Mouse (Mus musculus): Measurements from ENCODE around the gene Rnf26. TPM values are rescaled to one million over a fixed set of nuclear protein-coding genes. Genes with fewer than 3 reads are reported as not detected.
A peak's percentile ranks its signal among the peaks of the same experiment; 100 is the strongest.

Rnf26 gene
- 10 to 100 TPM; 13.0 to 15.1 TPM for total RNA-seq (2021)
- long read RNA-seq, experiment 1, transcript Rnf26-201 (1 exons, 2,724 nt) = major isoform, 43 of 43 reads
- long read RNA-seq, experiment 1, partial matches to known transcripts = 0 of 43 reads
- long read RNA-seq, experiment 1, other reads (novel, unspliced or antisense) = 0 of 43 reads
- long read RNA-seq, experiment 2, transcript Rnf26-201 (1 exons, 2,724 nt) = major isoform, 40 of 40 reads
- long read RNA-seq, experiment 2, partial matches to known transcripts = 0 of 40 reads
- long read RNA-seq, experiment 2, other reads (novel, unspliced or antisense) = 0 of 40 reads

DNA sequence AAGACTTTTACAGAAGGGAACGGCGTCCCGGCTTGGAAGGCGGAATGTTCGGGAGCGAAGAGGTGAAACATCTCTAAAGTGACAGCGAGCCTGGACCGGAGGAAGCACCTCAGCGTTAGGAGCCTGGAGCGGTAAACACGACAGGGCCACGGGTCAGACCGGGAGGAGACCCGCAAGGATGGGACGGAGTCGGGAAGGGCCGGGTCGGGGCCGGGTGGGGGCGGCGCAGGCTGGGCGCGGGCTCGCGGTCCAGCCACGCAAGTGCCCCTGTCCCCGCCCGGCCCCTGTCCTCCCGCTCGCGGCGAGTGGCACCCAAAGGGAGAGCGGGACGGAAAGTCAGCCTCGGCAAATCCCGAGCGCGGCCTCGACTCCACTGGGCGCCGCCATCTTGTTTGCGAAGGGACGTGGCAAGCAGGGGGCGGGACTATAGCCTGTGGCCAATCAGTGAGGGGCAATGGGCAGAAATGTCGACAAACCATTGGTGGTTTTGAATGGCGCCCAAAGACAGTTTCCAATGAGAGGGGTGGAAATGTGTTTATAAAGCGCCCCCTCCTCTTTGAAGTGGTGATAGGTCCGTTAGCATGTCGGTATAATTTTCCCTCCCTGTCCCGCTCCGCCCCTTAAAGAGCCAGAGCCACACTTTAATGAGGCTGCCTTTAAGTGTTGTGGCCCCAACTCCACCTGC, at the start of gene Rnf26, which contains the start of gene Gm49380:
TSS of gene Rnf26 (minus strand) at position 413 of the 685 bp plus-strand sequence.
TSS of gene Gm49380 (minus strand) at position 396 of the 685 bp plus-strand sequence.
- DNase-seq = peak; percentile 95

DNA sequence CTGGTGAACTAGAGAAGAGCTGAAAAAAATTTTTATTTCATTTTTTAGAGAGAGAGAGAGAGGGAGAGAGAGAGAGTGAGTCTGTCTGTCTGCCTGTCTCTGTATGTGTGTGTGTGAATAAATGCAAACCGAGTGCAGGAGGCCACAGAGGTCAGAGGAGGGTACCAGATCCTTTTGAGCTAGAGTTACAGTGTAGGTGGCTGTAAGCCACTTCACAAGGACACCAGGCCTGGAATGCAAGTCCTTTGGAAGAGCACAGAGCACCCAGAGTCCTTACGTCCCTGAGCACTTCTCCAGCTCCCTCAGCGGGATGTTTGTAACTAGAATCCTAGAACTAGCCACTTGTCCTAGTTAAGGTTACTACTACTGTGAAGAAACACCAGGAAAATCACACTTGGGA, 46.6 kb upstream of the Rnf26 start:
- no peak for DNase-seq

DNA sequence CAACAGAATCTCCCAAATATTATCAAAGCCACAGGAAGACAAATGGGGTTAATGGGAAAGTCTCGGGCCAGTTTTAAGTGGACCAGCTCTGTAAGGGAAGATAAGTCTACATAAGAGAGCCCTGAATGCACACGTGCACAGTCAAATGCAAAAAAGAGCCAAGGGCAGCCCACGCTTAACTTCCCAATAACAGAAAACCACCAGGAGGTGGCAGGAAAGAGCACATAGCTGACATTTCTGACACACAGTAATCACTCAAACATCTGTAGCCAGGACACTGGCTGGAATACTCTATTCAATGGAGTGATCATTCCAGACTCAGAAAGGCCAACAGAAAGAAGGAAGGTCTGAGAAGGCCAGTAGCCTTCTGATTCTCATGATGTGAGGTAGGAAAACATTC, 34.0 kb upstream of the Rnf26 start:
- no peak for DNase-seq

DNA sequence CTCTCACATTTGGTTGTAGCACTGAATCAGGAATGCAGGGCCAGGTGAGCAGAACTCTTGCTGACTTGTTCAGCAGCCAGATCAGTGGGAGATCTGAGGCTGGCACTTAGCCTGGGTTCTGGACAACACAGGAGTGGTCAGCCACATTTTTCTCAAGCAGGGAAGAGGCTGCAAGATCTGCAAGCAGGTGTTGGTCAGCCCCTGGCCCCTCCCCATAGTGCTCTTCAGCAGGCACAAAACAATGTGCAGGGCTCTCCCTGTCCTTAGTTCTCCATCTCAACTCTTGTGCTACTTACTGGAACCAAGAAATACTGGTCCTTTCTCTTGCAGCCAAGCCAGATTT, 31.4 kb upstream of the Rnf26 start:
- DNase-seq = no peak

DNA sequence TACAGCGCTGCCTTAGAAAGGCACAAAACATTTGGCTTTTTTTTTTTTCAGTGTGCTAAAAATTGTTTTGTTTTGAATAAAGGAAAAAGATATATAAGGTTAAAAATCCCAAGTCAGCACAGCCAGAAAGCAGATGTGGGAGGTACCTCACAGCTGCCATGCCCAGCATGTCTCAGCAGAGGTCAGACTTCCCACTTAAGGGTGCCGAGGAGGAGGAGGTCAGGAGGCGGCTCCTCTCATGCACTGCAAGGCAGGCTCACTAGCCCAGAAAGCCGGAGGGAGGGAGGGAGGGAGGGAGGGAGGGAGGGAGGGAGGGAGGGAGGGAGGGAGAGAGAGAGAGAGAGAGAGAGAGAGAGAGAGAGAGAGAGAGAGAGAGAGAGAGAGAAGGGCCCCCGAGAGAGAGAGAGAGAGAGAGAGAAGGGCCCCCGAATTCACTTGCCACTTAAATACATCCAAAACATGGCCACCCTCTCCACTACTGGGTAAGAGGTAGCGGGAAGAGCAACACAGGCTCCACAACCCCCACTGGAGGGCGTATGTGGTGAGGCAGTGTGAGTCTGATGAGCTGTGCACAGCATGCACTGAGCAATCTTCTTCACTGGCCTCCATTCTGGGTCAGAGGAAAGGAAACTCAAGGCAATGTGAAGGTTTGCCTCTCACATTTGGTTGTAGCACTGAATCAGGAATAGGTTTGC, 30.9 kb upstream of the Rnf26 start:
- no peak for DNase-seq

DNA sequence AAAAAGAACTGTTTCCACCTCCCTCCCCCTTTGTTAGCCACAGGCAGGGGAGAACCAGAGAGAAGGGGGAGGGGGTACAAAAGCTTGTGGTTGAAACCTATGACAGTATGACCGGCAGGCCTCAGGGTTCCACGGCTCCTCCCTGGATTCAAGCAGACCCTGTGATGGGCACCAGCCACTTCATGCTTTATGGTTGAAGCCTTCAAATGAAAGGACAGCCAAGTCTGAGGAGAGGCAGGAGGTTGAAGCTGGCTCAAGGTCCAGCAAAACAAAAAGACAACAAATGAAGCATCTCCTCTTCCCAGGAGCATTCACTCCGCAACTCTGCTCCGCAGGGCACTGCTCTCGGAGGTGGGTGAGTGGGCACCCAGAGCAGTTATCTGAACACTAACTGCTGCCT, 30.1 kb upstream of the Rnf26 start:
- no peak for DNase-seq

DNA sequence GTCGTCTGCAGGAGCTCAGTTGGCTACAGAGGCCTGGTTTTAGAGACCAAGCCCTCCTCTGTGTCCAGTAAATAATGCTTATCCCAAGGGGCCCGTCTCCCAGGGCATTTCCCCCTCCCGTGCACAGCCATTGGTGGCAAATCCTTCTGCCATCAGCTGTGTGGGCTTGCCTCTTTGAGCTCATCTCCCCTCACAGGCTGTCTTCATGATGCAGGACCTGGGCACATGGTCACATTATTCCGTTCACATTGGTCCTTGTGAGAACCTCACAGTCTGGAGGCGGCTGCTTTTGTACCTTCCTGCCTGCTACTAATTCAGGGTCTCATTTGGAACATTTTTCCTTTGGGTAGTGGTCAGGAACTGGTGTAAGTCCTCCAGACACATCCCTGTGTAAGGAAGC, 28.6 kb upstream of the Rnf26 start:
- no peak for DNase-seq

DNA sequence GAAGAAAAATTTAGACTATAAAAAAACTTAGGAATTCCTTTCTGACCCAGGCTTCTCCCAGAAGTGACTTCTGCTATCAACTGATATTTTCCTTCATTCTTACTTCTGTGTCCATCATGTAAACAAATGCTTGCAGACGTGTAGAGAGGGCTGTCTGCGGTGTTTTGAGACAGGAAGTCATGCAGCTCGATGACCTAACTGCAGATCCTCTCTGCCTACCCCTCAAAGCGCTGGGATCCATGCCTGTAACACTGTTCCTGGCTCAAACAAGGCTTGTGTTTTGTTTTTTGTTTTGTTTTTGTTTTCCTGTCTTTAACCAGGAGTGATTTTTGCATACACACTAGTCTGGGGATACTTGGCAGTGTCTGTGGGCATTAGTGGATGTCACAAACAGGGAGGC, 24.5 kb upstream of the Rnf26 start:
- no peak for DNase-seq

DNA sequence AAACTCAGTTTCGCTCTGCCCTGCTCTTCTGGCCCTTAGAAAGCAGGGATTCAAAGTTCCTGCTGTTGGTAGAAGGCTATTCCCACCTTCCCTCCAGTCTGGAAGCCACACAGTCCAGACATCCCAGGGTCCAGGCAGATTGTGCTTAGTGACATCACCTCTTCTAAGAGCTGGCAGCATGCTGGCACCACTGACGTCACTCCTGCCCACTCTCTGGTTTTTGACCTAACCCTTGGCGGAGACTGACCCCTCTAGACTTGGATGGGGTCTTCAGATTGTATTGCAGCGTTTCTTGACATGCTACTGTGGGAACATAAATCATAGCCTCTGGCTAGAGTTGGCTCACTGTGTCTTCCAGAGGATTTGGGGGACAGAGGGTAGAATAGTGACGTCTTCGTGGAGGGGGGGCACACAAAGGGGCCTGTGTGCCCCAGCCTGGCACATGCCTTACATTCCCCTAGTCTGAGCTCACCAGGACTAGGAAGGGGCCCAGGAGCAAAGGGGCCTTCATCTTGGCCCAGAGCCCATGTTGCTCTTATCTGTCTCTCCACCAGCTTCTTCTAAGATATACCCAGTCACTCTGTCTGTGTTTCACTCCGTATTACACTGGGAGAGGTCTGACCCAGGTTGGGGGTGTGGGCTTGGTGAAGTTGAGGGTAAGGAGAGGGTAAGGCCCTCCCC, 22.6 kb upstream of the Rnf26 start:
- DNase-seq = no peak

DNA sequence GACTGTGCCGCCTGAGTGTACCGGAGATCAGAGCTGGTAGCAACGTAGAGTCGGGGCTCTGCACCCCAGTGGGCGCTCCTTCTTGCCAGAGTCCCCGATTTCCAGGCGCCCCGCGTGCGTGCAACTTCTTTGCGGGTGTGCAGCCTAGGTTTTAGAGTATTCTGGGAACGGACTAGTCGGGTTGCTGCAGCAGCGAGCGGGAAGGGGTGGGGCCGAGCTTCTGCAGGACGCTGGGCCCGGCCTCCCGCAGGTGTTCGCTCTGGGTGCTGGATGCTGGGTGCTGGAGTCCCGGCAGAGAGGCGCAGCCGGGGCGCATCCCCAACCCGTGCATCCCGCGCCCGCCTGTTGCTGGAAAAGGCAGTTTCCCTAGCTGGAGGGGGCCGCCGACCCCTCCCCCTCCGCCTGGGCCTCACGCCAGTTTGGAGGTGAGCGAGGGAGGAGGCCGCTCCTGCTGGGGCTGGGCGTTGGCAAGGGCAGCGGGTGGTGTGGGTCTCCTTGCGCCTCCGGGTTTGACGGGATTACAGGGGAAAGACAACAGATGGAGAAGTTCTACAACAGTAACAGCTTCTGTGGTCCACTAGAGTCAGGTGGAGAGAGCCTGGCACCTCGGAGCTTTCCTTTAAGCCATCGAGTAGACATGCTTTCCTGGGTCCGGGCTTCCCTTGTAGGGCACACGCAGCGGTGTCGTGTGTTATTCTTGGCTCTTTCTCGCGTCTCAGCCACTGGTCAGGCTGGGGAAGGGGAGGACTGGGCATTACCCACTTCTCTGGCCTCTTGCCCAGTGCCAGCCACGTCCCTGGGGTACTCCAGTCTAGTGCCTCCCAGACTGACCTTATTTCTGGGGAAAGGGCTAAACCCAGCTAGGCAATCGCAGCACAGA, 21.8 kb upstream of the Rnf26 start:
- peak; percentile 66 for DNase-seq

DNA sequence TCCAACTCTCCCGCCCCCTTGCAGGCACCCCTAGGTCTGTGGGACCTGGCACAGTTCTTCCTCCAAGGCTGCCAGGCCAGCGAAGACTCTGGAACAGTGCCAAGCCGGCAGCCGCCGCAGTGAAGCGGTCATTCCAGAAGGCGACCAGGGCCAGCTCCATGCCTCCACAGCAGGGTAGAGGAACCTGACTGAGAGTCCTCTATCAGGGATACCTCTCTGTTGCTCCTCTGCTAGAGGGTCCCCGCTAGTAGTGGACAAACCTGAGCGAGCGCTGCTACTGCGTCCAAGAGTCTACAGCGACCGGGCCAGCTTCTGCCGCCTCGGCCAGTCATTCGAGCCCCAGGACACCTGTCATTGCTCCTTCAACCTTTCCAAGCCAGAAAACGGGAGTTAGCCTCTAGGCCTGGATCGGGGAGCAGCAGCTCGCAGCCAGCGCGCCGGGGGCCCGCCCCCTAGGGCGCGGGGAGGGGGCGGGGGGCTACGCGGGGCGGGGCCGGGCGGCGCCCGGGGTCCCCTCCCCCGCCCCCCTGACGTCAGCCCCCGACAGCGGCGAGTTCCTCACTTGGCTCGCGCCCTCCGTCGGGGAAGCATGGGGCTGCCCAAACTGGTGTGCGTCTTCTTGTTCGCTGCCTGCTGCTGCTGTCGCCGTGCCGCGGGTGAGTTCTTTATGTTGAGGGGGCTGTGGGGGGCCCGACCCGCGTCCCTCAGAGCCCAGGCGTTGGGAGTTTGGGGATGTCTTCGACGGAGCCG, 21.0 kb upstream of the Rnf26 start, which contains the start of gene Mcam:
TSS of gene Mcam (plus strand) at position 369 of the 750 bp plus-strand sequence.
- DNase-seq = peak; percentile 80

DNA sequence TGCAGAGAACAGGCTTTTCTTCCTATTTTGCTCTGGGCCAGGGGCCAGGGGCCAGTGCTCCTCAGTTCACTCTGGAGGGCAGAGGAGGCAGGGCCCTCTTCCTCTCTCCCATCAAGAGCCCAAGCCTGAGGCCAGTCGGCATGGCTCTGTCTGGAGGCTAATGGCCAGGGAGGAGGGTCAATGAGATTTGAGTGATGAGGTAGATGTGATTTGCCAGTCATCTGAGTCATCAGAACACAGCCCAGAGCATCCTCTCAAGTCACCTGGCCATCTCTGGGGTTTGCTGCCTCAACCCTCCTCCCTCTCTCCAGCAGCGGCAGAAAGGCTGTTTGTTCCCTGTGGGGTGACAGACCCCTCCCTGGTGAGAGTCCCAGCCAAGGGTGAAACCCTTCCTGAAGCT, 20.0 kb upstream of the Rnf26 start:
- DNase-seq = no peak

DNA sequence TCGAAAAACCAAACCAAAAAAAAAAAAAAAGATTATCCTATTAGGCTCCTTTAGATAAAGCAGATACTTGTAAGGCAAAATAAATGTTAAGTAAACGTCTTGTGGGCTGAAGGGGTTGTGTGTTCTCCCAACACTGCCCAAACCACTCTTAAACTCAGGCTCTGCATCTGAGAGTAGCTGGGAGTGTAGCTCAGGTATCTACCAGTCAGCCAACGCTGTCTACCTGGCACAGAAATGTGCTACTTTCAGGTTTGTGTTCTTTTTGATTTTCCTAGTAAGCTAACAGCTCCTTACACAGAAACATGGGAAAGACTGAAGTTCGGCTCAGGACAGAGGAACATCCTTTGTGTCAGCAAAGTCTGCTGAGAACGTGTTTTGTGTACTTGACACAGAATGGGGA, 18.9 kb upstream of the Rnf26 start:
- no peak for DNase-seq

DNA sequence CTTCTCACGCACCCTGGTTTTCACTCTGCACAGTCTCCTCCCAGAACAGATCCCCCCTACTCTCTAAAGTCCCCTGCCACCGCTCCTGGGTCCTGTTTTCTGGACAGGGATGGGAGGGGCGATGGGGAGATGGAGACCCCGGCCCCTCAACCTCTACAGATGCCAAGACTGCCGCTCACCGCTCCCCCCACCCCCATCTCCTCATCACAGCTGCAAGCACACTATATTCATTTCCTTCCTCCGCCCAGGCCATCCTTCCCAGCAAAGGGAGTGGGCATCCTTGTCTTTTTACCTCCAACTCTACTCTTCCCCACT, 17.9 kb upstream of the Rnf26 start:
- no peak for DNase-seq

DNA sequence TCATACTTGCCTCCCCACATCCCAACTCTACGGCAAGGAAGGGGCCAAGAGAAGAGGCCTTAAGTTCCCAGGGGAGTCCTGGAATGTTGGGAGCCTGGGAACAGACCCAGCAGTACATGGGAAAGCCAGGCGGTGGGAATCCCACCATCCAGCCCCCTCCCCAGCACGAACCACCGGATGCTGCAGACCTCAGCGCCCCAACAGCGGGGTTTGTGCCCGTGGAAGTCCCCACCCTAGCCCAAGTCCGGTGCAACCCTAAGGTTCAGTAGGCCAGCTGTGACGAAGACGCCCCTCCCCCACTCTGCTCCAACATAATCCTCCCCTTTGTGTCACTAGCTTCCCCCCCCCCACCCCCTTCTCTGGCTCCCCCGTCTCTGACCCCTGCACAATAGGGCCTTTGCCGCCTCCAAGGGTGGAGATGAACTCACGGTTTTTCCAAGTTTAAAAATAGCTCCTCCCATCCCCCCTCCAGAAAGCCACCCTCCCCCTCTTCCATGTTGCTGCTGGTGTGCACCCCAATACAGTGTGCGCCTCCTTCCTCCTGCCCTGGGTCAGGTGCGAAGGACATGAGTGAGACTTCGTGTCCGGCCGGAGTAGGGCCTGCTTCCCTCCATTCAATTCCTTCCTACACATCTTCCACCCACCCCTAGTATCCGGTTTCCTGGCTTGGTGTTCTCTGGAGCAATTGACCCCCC, 17.4 kb upstream of the Rnf26 start:
- peak; percentile 63 for DNase-seq

DNA sequence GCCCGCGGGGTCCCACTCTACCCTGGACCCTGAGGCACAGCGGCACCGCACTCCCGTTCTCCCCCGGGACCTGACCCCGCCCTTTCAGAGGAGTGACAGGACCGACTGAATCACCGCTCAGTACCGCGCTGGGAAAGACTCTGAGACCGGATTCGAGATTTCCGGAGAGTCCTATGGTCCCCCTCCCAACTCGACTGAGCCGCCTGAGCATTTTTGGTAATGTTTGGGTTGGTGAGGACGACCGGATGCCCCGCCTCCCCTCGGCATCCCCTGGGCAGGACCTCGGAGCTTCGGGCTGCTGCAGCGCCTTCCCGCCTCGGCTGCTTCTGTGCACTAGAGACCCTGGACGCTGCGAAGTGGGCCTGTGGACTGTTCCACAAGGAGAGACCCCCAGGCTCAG, 16.7 kb upstream of the Rnf26 start:
- peak; percentile 62 for DNase-seq

DNA sequence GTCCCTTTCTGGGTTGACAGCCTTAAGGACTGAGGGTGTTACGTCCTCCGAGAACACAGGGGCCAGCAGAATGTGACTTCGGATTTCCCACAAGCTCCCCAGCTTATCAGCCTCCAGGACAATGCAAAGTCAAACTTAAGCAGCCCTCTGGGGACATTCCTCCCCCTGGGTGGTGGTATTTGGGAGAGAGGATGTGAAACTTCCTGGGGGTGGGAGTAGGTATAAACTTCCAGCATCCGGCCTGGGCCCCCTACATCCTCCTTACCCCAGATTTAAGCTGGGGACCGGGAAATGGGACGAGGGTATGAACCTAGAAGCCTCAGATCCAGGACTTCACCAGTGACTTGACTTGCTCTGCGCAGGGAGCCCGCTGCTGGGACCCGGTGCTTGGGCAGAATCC, 16.3 kb upstream of the Rnf26 start:
- DNase-seq = no peak

DNA sequence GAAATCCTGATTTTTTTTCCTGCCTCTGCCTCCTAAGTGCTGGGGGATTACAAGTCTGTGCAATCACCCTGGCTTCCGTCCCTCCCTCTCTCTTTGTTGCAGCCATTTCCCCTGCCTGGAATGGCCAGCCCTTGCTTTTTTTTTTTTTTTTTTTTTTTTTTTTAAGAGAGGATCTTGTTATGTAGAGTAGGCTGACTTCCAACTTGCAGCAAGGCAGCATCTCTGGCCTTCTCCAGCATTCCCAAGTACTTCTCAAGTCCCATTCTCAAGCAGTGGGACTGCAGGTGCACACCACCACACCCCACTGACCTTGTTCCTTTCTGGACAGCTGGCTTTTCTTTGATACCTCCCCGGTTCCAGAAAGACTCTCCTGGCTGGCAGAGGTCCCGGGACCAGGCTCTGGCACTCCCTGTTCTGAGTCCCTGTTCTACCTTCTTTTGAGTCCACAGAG, 14.1 kb upstream of the Rnf26 start:
- no peak for DNase-seq

DNA sequence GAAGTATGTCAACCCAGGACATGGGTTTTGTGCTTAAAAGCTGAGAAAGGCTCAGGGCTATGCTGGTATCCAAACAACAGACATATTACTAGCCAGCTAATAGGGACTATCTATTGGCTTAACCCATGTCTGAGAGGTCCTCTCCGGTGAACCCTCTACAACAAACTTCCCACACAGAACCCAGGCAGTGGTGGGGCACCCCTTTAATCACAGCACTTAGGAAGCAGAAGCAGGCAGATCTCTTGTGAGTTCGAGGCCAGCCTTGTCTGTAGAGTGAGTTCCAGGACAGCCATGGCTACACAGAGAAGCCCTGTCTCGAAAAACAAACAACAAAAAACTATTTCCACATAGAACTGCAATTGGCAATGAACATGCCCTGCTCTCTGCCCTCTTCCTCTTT, 13.4 kb upstream of the Rnf26 start:
- DNase-seq = no peak
